Mouse (Mus musculus): ENCODE data around the gene Asns.

Asns gene

GRCm38 (mm10) chr6:7648458-7648857 lies 44.6 kb downstream of the Asns start:
- TF ChIP-seq GATA4 (IDR thresholded peaks at IDR 0.05; ENCODE audit: insufficient replicate concordance, low read length), result no peak

Data from liver, adult (tissue).